Mouse (Mus musculus): ENCODE data around the gene Hspb6. TPM values are rescaled to one million over a fixed set of nuclear protein-coding genes. Genes with fewer than 3 reads are reported as not detected.
A peak's percentile ranks its signal among the peaks of the same experiment; 100 is the strongest.

Gene Hspb6
- polyA plus RNA-seq, 1 experiment from 2014 or later, result 9.3 TPM

DNA sequence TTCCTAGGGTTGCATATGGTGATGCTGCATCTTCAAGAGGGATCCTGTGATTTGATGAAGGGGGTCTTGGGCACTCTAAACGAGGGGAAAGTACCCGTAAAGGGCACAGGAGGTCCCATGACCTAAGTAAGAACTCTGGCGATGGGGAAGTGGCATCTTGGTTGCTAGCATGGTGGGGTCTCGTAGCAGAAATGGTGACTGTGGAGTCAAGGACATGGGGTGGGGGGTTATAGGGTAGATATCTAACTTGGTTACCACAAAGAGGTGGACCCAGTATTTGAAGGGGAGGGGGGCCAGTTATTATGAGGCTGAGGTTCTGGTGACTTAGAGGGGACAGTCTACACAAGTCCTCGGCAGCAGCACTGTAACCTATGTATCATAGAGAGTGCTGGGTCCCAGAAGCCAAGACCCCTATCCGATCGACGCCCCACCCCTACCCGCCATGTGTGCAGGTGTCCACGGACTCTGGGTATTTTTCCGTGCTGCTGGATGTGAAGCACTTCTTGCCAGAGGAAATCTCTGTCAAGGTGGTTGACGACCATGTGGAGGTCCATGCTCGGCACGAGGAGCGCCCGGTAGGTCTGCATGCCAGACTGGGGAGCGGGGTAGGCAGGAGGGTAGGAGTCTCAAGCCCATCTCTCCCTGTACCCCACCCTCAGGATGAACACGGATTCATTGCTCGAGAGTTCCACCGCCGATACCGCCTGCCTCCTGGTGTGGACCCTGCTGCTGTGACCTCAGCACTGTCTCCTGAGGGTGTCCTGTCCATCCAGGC, 2.0 kb downstream of the Hspb6 start:
- WGBS, result 87% methylated on average over 22 of the region's 22 CpGs
- Histone ChIP-seq H3K27me3 (no peaks in the 10 kb centered on the region), H3K9me3 (no peaks in the 10 kb centered on the region), H3K4me2 (replicated peaks) (peak overlapping the region; percentile 94; the same call in 1 of the 2 replicates), H3K4me1 (peaks cover 32% of the 10 kb centered on the region), H3K9ac (replicated peaks) (0 out of 2 replicates have a peak overlapping the region, but pooled peaks have one; percentile 54), H3K27ac (replicated peaks) (no peak overlapping the region), H3K36me3 (peaks cover 32% of the 10 kb centered on the region), H3K4me3 (peak overlapping the region; percentile 74; the same call in 1 of the 2 replicates)
- no peak for ATAC-seq (replicated peaks)

DNA sequence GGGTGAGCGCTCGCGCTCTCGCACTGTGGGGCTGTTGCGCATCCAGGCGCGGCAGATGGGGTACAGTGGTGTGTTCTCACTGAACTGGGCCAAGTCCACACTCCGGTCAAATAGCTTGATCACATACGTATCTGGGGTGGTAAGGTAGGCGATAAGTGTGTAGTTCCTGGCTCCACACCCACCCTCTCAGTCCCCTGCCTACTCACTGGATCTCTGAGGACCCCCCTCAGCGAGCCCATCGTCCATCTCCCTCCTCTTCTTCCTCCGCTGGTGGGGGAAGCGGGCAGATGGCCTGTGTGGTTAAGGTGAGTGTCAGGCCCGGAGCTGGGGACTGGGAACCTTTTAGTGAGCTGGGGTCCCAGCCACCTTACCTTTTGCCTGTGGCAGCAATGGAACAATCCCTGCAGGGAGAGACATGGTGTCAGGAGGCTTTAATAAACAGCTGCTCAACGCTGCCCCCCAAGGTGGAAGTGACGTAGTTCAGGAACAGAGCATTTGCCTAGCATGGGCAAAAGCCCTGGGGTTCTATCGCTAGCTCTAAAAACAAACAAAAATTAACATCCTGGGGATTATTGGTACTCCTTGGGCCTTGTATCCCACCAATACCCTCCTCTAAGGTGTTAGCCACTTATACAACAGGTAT, 5.0 kb downstream of the Hspb6 start:
- Histone ChIP-seq H3K9me3 (no peaks in the 10 kb centered on the region), H3K4me2 (replicated peaks) (no peak overlapping the region), H3K27me3 (no peaks in the 10 kb centered on the region), H3K9ac (replicated peaks) (no peak overlapping the region), H3K36me3 (peaks cover 34% of the 10 kb centered on the region), H3K27ac (replicated peaks) (no peak overlapping the region), H3K4me3 (no peak overlapping the region), H3K4me1 (peaks cover 35% of the 10 kb centered on the region)
- no peak for ATAC-seq (replicated peaks)
- WGBS, result 95% methylated on average over 18 of the region's 18 CpGs

DNA sequence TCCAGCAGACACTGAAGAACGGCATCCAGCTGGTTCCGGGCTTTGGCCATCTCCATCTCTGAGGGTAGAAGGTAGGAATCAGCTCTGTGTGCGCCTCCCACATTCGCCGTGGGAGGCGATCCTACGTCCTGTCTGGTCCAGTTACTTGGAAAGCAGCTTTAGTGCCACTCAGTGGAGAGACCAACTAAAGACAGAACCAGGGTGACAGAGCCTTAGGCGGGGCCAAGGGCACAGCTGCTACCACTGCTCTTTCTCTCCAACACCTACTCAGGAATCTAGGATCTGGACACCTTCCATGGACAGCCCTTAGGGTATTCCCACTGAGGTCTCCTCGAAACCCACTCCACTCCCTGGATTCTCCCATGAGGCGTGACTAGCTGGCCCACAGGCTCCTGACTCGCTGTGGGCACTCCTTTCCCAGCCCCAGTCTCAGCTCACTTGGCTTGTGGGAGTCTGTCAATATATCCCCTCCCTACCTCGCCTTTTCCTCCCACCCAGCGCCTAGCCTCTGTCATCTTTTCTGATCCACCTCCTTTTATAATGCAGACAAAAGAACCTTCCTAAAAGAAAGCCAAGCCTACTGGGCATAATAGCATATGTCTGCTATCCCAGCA, 6.0 kb downstream of the Hspb6 start:
- no peak for ATAC-seq (replicated peaks)
- no peaks in the 10 kb centered on the region for H3K27me3 ChIP-seq
- WGBS, result 90% methylated on average over 13 of the region's 13 CpGs
- H3K4me1 ChIP-seq, result peaks cover 35% of the 10 kb centered on the region
- no peak overlapping the region; the same call in 1 of the 2 replicates for H3K4me2 ChIP-seq (replicated peaks)
- no peak overlapping the region for H3K27ac ChIP-seq (replicated peaks)
- H3K9me3 ChIP-seq, result no peaks in the 10 kb centered on the region
- 0 out of 2 replicates have a peak overlapping the region, but pooled peaks have one; percentile 1 for H3K4me3 ChIP-seq
- H3K36me3 ChIP-seq, result peaks cover 34% of the 10 kb centered on the region
- peak overlapping the region; percentile 69; the same call in 1 of the 2 replicates for H3K9ac ChIP-seq (replicated peaks)

- 19% methylated on average over 12 of the region's 12 CpGs for WGBS
- Histone ChIP-seq H3K36me3 (peaks cover 34% of the 10 kb centered on the region), H3K9ac (replicated peaks) (peak overlapping the region; percentile 69), H3K4me1 (peaks cover 30% of the 10 kb centered on the region), H3K27ac (replicated peaks) (peak overlapping the region; percentile 62; the same call in 1 of the 2 replicates), H3K4me2 (replicated peaks) (peak overlapping the region; percentile 76), H3K27me3 (no peaks in the 10 kb centered on the region), H3K4me3 (peak overlapping the region; percentile 68), H3K9me3 (no peaks in the 10 kb centered on the region)
- 0 out of 2 replicates have a peak, but pooled peaks have one; percentile 0 for ATAC-seq (replicated peaks)
Measured at GRCm38 (mm10) chr7:30558656-30559442, 6.9 kb downstream of the Hspb6 start.

DNA sequence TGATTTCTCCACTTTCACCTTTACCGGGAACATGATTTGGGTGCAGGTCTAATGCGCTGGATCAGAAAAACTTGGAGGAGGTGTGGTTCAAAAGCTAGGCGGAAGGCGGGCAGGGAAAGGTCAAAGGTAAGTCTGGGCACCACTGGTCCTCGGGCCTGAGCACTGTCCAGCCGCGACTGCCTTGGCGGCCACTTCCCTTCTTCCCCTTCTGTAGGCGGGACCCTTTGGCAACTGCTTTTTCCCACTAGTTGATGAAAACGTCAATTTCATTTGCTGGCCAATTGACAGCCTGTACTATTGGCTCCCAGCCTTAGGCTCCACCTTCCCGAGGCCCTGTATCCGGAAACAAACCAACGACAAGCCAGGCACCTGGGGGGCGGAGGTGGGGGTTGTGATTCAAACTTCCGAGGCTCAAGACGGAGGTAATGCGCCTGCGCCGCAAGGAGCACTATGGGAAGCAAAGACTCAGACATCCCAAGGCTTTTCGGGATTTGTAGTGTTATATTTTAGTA, 7.5 kb downstream of the Hspb6 start, which contains the start of gene Lin37:
Lin37 (minus strand) TSS at position 396 of the 512 bp plus-strand sequence.
- peak within 1 kb of the TSS; percentile 76 for H3K4me2 ChIP-seq (replicated peaks)
- peak; percentile 90 for ATAC-seq (replicated peaks)
- peak within 1 kb of the TSS; percentile 68 for H3K4me3 ChIP-seq
- peaks cover 35% of the 10 kb centered on the region for H3K4me1 ChIP-seq
- peaks cover 31% of the 10 kb centered on the region for H3K36me3 ChIP-seq
- peak within 1 kb of the TSS; percentile 62 for H3K27ac ChIP-seq (replicated peaks)
- no peaks in the 10 kb centered on the region for H3K27me3 ChIP-seq
- H3K9ac ChIP-seq (replicated peaks), result peak within 1 kb of the TSS; percentile 69
- WGBS, result under 1% methylated on average over 20 of the region's 20 CpGs
- no peaks in the 10 kb centered on the region for H3K9me3 ChIP-seq

DNA sequence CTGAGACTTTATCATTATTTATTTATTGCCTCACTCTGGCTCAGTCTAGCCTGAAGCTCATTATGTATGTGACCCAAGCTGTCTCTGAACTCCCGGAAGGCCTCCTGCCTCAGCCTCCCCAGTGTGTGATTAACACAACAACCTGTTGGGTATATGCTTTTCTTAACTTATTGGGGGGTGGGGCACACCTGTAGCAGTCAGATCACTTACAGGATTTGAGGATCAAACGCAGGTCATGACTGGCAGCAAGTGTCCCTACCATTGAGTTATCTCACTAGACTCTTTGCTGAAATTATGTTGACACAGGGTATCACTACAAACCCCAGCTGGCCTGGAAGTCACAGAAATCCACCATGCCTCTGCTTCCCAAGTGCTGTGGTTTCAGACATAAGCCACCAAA, 8.3 kb downstream of the Hspb6 start:
- peak overlapping the region; percentile 68; the same call in 1 of the 2 replicates for H3K4me3 ChIP-seq
- H3K4me2 ChIP-seq (replicated peaks), result no peak overlapping the region
- H3K36me3 ChIP-seq, result peaks cover 32% of the 10 kb centered on the region
- H3K27ac ChIP-seq (replicated peaks), result peak overlapping the region; percentile 62
- H3K9ac ChIP-seq (replicated peaks), result no peak overlapping the region
- no peaks in the 10 kb centered on the region for H3K27me3 ChIP-seq
- H3K4me1 ChIP-seq, result peaks cover 35% of the 10 kb centered on the region
- no peaks in the 10 kb centered on the region for H3K9me3 ChIP-seq
- no peak for ATAC-seq (replicated peaks)
- 64% methylated on average over 2 of the region's 2 CpGs for WGBS

- peak overlapping the region; percentile 90 for H3K4me2 ChIP-seq (replicated peaks)
- no peaks in the 10 kb centered on the region for H3K9me3 ChIP-seq
- H3K36me3 ChIP-seq, result peaks cover 29% of the 10 kb centered on the region; the same call in 1 of the 2 replicates
- WGBS, result under 1% methylated on average over 27 of the region's 27 CpGs
- H3K4me1 ChIP-seq, result peaks cover 35% of the 10 kb centered on the region
- H3K4me3 ChIP-seq, result peak overlapping the region; percentile 75
- H3K27ac ChIP-seq (replicated peaks), result peak overlapping the region; percentile 73
- ATAC-seq (replicated peaks), result peak; percentile 6; the same call in 1 of the 2 replicates
- no peaks in the 10 kb centered on the region for H3K27me3 ChIP-seq
- peak overlapping the region; percentile 58 for H3K9ac ChIP-seq (replicated peaks)
Measured at GRCm38 (mm10) chr7:30562526-30563116, 10.6 kb downstream of the Hspb6 start.

DNA sequence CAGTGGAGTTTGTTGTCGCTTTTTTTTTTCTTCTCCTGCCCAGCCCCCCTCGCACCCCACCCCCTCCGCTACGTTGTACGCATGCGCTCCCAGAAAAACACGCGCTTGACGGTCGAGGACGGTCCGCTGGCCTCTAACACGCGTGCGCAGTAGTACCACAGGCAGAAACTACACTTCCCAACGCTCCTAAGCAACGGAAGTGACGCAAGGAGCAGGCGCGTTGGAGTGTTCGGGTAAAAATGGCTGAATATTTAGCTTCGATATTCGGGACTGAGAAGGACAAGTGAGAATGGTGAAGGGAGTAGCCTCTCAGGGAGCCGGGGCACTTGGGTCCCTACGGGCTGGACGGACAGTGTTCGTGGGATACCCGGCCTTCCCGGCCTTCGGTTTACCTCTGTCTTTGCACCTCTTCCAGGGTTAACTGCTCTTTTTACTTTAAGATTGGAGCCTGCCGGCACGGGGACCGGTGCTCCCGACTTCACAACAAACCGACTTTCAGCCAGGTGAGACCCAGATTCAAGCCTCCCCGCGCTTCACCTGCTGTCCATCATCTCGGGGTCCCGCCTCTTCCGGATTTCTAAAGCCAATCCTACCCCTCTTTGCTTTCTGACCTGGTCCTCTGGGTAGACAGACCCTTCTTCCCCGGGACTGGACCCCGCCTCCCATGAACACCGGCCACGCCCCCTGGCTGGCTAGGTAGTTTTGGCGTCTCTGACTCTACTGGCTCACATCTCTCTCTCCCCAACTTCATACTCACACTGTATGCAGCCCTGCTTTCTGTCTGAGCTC, 11.3 kb downstream of the Hspb6 start, which contains the start of the genes U2af1l4, Gm49396 and Psenen:
U2af1l4 (plus strand) TSS at position 185 of the 789 bp plus-strand sequence.
Gm49396 (plus strand) TSS at position 228 of the 789 bp plus-strand sequence.
Psenen (minus strand) TSS at position 511 of the 789 bp plus-strand sequence.
- Histone ChIP-seq H3K27me3 (no peaks in the 10 kb centered on the region), H3K27ac (replicated peaks) (peak within 1 kb of the TSS; percentile 92), H3K4me1 (peaks cover 31% of the 10 kb centered on the region), H3K36me3 (peaks cover 33% of the 10 kb centered on the region), H3K9ac (replicated peaks) (peak within 1 kb of the TSS; percentile 70), H3K4me2 (replicated peaks) (peak within 1 kb of the TSS; percentile 90), H3K4me3 (peak within 1 kb of the TSS; percentile 75), H3K9me3 (no peaks in the 10 kb centered on the region)
- ATAC-seq (replicated peaks), result peak; percentile 86
- WGBS, result under 1% methylated on average over 45 of the region's 45 CpGs

GRCm38 (mm10) chr7:30563906-30564280, 11.9 kb downstream of the Hspb6 start:
- Histone ChIP-seq H3K4me1 (peaks cover 25% of the 10 kb centered on the region), H3K9ac (replicated peaks) (peak overlapping the region; percentile 70), H3K4me3 (peak overlapping the region; percentile 75), H3K27me3 (no peaks in the 10 kb centered on the region), H3K4me2 (replicated peaks) (peak overlapping the region; percentile 73), H3K27ac (replicated peaks) (peak overlapping the region; percentile 92), H3K9me3 (no peaks in the 10 kb centered on the region), H3K36me3 (peaks cover 39% of the 10 kb centered on the region)
- ATAC-seq (replicated peaks), result no peak
- 31% methylated on average over 6 of the region's 6 CpGs for WGBS

- no peaks in the 10 kb centered on the region for H3K27me3 ChIP-seq
- H3K4me3 ChIP-seq, result no peak within 1 kb of the TSS; the same call in 1 of the 2 replicates
- peaks cover 19% of the 10 kb centered on the region for H3K4me1 ChIP-seq
- peaks cover 51% of the 10 kb centered on the region for H3K36me3 ChIP-seq
- H3K27ac ChIP-seq (replicated peaks), result no peak within 1 kb of the TSS
- H3K9ac ChIP-seq (replicated peaks), result no peak within 1 kb of the TSS
- ATAC-seq (replicated peaks), result no peak
- peak within 1 kb of the TSS; percentile 73 for H3K4me2 ChIP-seq (replicated peaks)
- 95% methylated on average over 12 of the region's 12 CpGs for WGBS
- H3K9me3 ChIP-seq, result no peaks in the 10 kb centered on the region
Measured at GRCm38 (mm10) chr7:30564970-30565571, 13.1 kb downstream of the Hspb6 start, which contains the start of gene Igflr1. TSS of gene Igflr1 (plus strand) at chr7:30565427.
